Mouse (Mus musculus): Measurements from ENCODE around the gene Pidd1.

DNA sequence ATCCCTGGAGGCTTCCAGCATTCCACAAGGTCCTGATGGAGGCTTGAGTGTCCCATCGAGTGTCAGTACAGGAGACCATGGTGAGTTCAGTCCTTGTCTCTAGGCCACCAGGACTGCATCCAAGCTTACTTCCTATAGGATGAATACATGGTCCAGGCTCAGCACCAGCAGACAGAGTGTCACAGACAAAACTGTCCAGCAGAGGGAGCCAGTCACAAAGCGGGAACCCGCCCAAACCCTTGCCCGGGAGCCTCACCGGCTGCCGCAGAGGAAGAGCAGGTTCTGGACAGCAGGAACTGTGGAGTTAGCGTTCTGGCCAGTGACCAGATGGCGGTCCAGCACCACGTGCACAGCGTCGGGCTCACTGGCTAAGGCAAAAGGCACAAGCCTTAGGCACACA lies 35.0 kb downstream of the Pidd1 start:
- TF ChIP-seq CTCF (IDR thresholded peaks at IDR 0.05; ENCODE audit: borderline replicate concordance, insufficient read depth, low read depth, low read length) (peak; percentile 94), POLR2A (IDR thresholded peaks at IDR 0.05; ENCODE audit: borderline replicate concordance, insufficient read depth, low read length) (no peak)
